ENCODE assay signal across 20 mouse cellular contexts in the genomic region with DNA sequence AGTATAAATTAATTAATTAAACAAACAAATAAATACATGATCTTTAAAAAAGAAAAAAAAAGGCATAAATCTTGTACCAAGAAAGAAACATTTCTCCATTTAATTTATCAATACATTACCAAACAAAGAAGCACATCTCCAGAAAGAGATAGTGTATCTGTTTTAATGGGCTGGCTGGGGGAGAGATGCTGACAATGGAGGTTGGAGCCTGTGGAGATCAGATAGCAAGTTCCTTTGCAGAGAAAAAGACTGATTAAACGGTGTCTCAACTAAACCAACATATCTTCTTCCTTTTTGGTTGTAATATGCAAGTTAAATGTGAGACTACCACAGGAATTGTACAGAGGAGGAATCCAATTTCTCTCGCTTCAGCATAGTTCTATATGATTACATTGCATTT.
DNase-seq lines count a peak whose midpoint lies in the region; ATAC-seq and TF ChIP-seq lines count a peak whose summit lies in the region.
"Had no signal": no experiment of that assay in that cellular context is flagged by ENCODE, and none has a peak within 500 bp of the region (broad histone marks: within the 10 kb centered on the region; RNA-seq: fewer than 3 reads in every experiment).

No protein-coding gene starts in this region.

- H3K27ac ChIP-seq in MEL (ENCODE audit: control insufficient read depth, low read depth, low read length) = no peak overlapping the region

- H3K4me3 ChIP-seq in G1E (ENCODE audit: low read depth, low read length) = no peak overlapping the region
- no peak overlapping the region for H3K4me3 ChIP-seq in MEL (ENCODE audit: control insufficient read depth in 1 of 2, insufficient read depth in 1 of 2, low read depth in 2 of 2, low read length in 2 of 2)

- no peaks in the 10 kb centered on the region for H3K79me2 ChIP-seq in MEL (ENCODE audit: control insufficient read depth, insufficient read depth, low read length, poor library complexity)

- intact Hi-C loops in heart, postnatal 25 days (cut with DNase I) = no loop called here

- no peak for TF ChIP-seq POLR2A in MEL (IDR thresholded peaks at IDR 0.05; ENCODE audit: control insufficient read depth in 1 of 2, insufficient read depth in 1 of 2, low read depth in 1 of 2, low read length in 2 of 2, poor library complexity in 1 of 2)

- H3K9ac ChIP-seq in MEL (ENCODE audit: control insufficient read depth, low read depth, low read length, poor library complexity, severe bottlenecking) = no peak overlapping the region

- H3K36me3 ChIP-seq in G1E (replicated peaks) = no peaks in the 10 kb centered on the region
- peaks cover 0 to 2% of the 10 kb centered on the region in 2 experiments; a peak in 2 of 4 replicates for H3K36me3 ChIP-seq in MEL (ENCODE audit: control insufficient read depth in 1 of 2, insufficient read depth in 2 of 2, low read length in 2 of 2)

- no peaks in the 10 kb centered on the region for H3K27me3 ChIP-seq in G1E (ENCODE audit: insufficient read depth, low read length)
- no peaks in the 10 kb centered on the region for H3K27me3 ChIP-seq in MEL (ENCODE audit: control insufficient read depth in 1 of 2, insufficient read depth in 2 of 2, low read length in 2 of 2)
- H3K27me3 ChIP-seq: CH12.LX had no signal

- TF ChIP-seq EP300 in MEL (IDR thresholded peaks at IDR 0.05; ENCODE audit: low read depth in 1 of 2, low read length in 2 of 2) = peak; percentile 56 to 70; a peak in 3 of 4 replicates

- TF ChIP-seq CTCF in G1E (IDR thresholded peaks at IDR 0.05; ENCODE audit: low read depth, low read length) = no peak
- no peak for TF ChIP-seq CTCF in MEL (IDR thresholded peaks at IDR 0.05 in 2 of 3, conservative IDR thresholded peaks at IDR 0.05 in 1 of 3; ENCODE audit: control insufficient read depth in 1 of 3, insufficient read depth in 1 of 3, low read depth in 2 of 3, low read length in 3 of 3, poor library complexity in 1 of 3, severe bottlenecking in 1 of 3)

- H3K4me1 ChIP-seq in G1E (ENCODE audit: insufficient read depth, low read depth, low read length) (no peaks in the 10 kb centered on the region; the same call in 1 of the 2 replicates), MEL (ENCODE audit: control insufficient read depth in 1 of 2, insufficient read depth in 2 of 2, low read length in 2 of 2) (0 out of 4 replicates have a peak, but pooled peaks cover 0 to 2% of the 10 kb centered on the region in 2 experiments)

- no peak for DNase-seq in G1E (ENCODE audit: low spot score)
- DNase-seq in MEL (ENCODE audit: low read depth, low spot score) = peak; percentile 29
- DNase-seq in cerebellum, adult 8-10 months = no peak
- no peak for DNase-seq in heart, postnatal 25 days (ENCODE audit: low spot score)
- DNase-seq: adrenal gland, adult 2 months; adrenal gland, adult 8-10 months; adrenal gland, postnatal 10 days; adrenal gland, postnatal 14 days; adrenal gland, postnatal 25 days; adrenal gland, postnatal 36 days; B cell, adult 2 months; cerebellum, adult 11 months; cerebellum, adult 11-12 months; cerebellum, adult 18-20 months; cerebellum, adult 2 months; cerebellum, adult 9-10 months had no signal

- peak; percentile 82 for ATAC-seq in G1E (ENCODE audit: extremely low read depth, insufficient number of reproducible peaks, low FRiP score, poor library complexity, severe bottlenecking)
- ATAC-seq: activated CD4-positive, CD25-positive, alpha-beta regulatory T cell, adult 4 months; CD4-positive, CD25-positive, alpha-beta regulatory T cell, adult 4 months; Patski had no signal

- no peak for TF ChIP-seq RAD21 in MEL (IDR thresholded peaks at IDR 0.05; ENCODE audit: low read depth, low read length)

- H3K9me3 ChIP-seq in G1E (replicated peaks) (no peaks in the 10 kb centered on the region), MEL (replicated peaks; ENCODE audit: insufficient read depth, low read length) (no peaks in the 10 kb centered on the region)

TF ChIP-seq in MEL, 35 proteins besides CTCF, POLR2A, EP300 and RAD21:
- TF ChIP-seq ZKSCAN1 (IDR thresholded peaks at IDR 0.05; ENCODE audit: low read depth, low read length) = no peak
- TF ChIP-seq HCFC1 (IDR thresholded peaks at IDR 0.05; ENCODE audit: low read depth, low read length) = no peak
- TF ChIP-seq ZNF384 (IDR thresholded peaks at IDR 0.05; ENCODE audit: low read depth, low read length) = no peak
- TF ChIP-seq TCF12 (IDR thresholded peaks at IDR 0.05; ENCODE audit: low read depth, low read length) = peak; percentile 64
- TF ChIP-seq TBP (IDR thresholded peaks at IDR 0.05; ENCODE audit: low read depth, low read length) = no peak
- TF ChIP-seq CHD2 (IDR thresholded peaks at IDR 0.05; ENCODE audit: low read length) = no peak
- no peak for TF ChIP-seq JUND (IDR thresholded peaks at IDR 0.05; ENCODE audit: low read depth, low read length)
- no peak for TF ChIP-seq TAL1 (IDR thresholded peaks at IDR 0.05; ENCODE audit: low read length)
- TF ChIP-seq MEF2A (IDR thresholded peaks at IDR 0.05; ENCODE audit: extremely low read depth, insufficient replicate concordance, low read depth, low read length, poor library complexity, severe bottlenecking) = no peak
- TF ChIP-seq UBTF (IDR thresholded peaks at IDR 0.05; ENCODE audit: borderline replicate concordance, insufficient read depth, low read depth, low read length) = no peak
- TF ChIP-seq MYC (IDR thresholded peaks at IDR 0.05; ENCODE audit: low read depth, low read length) = no peak
- no peak for TF ChIP-seq POLR2AphosphoS5 (IDR thresholded peaks at IDR 0.05; ENCODE audit: borderline replicate concordance, low read depth, low read length)
- 0 out of 2 replicates have a peak, but pooled peaks have one; percentile 10 for TF ChIP-seq RCOR1 (IDR thresholded peaks at IDR 0.05; ENCODE audit: low read depth, low read length)
- TF ChIP-seq NELFE (IDR thresholded peaks at IDR 0.05; ENCODE audit: low read depth, low read length) = no peak
- TF ChIP-seq GATA1 (IDR thresholded peaks at IDR 0.05; ENCODE audit: low read depth, low read length) = peak; percentile 75
- no peak for TF ChIP-seq E2F4 (IDR thresholded peaks at IDR 0.05; ENCODE audit: borderline replicate concordance, low read depth, low read length)
- no peak for TF ChIP-seq MAX (IDR thresholded peaks at IDR 0.05; ENCODE audit: low read length)
- no peak for TF ChIP-seq ETS1 (IDR thresholded peaks at IDR 0.05; ENCODE audit: low read depth, low read length)
- no peak for TF ChIP-seq MAFK (IDR thresholded peaks at IDR 0.05; ENCODE audit: borderline replicate concordance, low read depth, low read length)
- no peak for TF ChIP-seq MYB (IDR thresholded peaks at IDR 0.05; ENCODE audit: low read depth, low read length)
- no peak for TF ChIP-seq ELF1 (IDR thresholded peaks at IDR 0.05; ENCODE audit: low read depth, low read length)
- no peak for TF ChIP-seq POLR2AphosphoS2 (IDR thresholded peaks at IDR 0.05; ENCODE audit: low read length)
